Mouse (Mus musculus): ENCODE results near the gene Kdm2b. TPM values are rescaled to one million over a fixed set of nuclear protein-coding genes. Genes with fewer than 3 reads are reported as not detected.

Kdm2b gene
- polyA plus RNA-seq, 1 experiment from 2014 or later = 77.9 TPM

DNA sequence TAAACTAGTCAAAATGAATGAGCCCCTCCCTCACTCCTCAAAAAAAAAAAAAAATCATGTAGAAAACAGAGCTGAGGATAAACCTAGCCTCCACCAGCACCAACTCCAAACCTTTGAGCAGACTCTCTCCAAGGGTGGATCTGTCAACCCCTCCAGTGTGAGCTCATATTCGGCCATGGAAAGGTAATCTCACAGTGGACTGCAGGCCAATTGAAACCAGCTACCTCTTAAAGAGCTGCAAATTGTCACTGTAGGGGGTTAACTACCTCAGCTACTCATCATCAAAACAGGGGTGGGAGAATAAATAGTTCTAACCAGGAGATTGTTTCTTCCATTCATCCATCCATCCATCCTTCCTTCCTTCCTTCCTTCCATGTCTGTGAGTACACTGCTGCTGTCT lies 82.4 kb downstream of the Kdm2b start:
- H3K4me1 ChIP-seq = no peaks in the 10 kb centered on the region
- DNase-seq (ENCODE audit: low spot score) = no peak
- 89% methylated on average over 1 of the region's 1 CpGs for WGBS
- no peaks in the 10 kb centered on the region for H3K9me3 ChIP-seq (replicated peaks)
- H3K27me3 ChIP-seq (ENCODE audit: low read depth, poor library complexity, severe bottlenecking) = no peaks in the 10 kb centered on the region
- no peak overlapping the region for H3K27ac ChIP-seq (replicated peaks)
- H3K4me3 ChIP-seq = no peak overlapping the region
- peaks cover 13% of the 10 kb centered on the region for H3K36me3 ChIP-seq

DNA sequence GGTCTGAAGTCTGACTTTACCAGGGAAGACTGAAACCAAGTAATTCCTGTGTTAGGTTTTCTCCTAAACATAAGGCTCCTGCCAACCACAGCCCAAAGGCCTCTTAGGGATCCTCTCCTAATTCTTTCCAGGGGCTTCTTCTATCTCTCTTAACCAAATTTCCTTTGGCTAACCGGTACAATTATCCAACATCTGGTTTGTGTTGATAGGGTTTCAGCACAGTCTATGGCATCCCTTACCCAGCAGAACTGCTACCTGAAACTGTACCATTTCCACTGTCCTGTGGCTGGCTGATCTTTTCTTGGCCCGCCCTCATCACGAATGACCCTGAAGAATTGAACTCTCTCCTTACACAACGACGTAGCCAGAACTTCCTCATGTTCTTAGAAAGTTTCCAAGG lies 86.5 kb downstream of the Kdm2b start:
- no peak for DNase-seq (ENCODE audit: low spot score)
- H3K4me3 ChIP-seq = no peak overlapping the region
- no peaks in the 10 kb centered on the region for H3K9me3 ChIP-seq (replicated peaks)
- H3K27ac ChIP-seq (replicated peaks) = no peak overlapping the region
- WGBS = 81% methylated on average over 5 of the region's 5 CpGs
- H3K4me1 ChIP-seq = peaks cover 21% of the 10 kb centered on the region
- peaks cover 7% of the 10 kb centered on the region for H3K36me3 ChIP-seq
- H3K27me3 ChIP-seq (ENCODE audit: low read depth, poor library complexity, severe bottlenecking) = no peaks in the 10 kb centered on the region

- Histone ChIP-seq H3K4me3 (no peak overlapping the region), H3K9me3 (replicated peaks) (no peaks in the 10 kb centered on the region), H3K36me3 (peaks cover 12% of the 10 kb centered on the region), H3K4me1 (peaks cover 30% of the 10 kb centered on the region), H3K27ac (replicated peaks) (no peak overlapping the region), H3K27me3 (ENCODE audit: low read depth, poor library complexity, severe bottlenecking) (no peaks in the 10 kb centered on the region)
- WGBS = 84% methylated on average over 6 of the region's 6 CpGs
- DNase-seq (ENCODE audit: low spot score) = no peak
Measured at GRCm38 (mm10) chr5:122902228-122902627, 87.4 kb downstream of the Kdm2b start.

GRCm38 (mm10) chr5:122901666-122902065 lies 88.0 kb downstream of the Kdm2b start:
- H3K4me3 ChIP-seq = no peak overlapping the region
- H3K27me3 ChIP-seq (ENCODE audit: low read depth, poor library complexity, severe bottlenecking) = no peaks in the 10 kb centered on the region
- DNase-seq (ENCODE audit: low spot score) = no peak
- peaks cover 32% of the 10 kb centered on the region for H3K4me1 ChIP-seq
- 67% methylated on average over 3 of the region's 3 CpGs for WGBS
- H3K9me3 ChIP-seq (replicated peaks) = no peaks in the 10 kb centered on the region
- peaks cover 10% of the 10 kb centered on the region for H3K36me3 ChIP-seq
- H3K27ac ChIP-seq (replicated peaks) = no peak overlapping the region

DNA sequence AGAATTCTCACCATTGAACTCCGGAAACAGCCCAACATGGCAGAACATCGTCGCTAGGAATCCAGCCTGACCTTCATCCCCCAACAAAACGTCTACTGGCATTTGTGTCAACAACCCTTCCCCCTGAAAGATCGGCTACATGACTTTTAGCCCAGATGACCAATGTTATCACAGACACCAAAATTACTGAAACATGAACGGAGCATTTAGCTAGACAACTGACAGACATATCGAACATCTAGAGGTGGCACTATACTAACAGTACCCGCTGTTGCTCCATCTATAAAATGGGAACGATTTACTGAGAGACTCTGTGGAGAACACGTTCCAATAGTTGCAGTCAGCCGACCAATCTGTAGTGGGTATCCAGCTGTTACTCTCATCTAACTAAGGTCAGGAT lies 88.4 kb downstream of the Kdm2b start:
- 56% methylated on average over 11 of the region's 11 CpGs for WGBS
- Histone ChIP-seq H3K9me3 (replicated peaks) (no peaks in the 10 kb centered on the region), H3K36me3 (peaks cover 5% of the 10 kb centered on the region; the same call in 1 of the 2 replicates), H3K4me3 (peak overlapping the region; percentile 92), H3K27me3 (ENCODE audit: low read depth, poor library complexity, severe bottlenecking) (no peaks in the 10 kb centered on the region), H3K27ac (replicated peaks) (peak overlapping the region; percentile 96), H3K4me1 (peaks cover 32% of the 10 kb centered on the region)
- no peak for DNase-seq (ENCODE audit: low spot score)

GRCm38 (mm10) chr5:122900558-122901171 lies 89.0 kb downstream of the Kdm2b start:
- no peaks in the 10 kb centered on the region for H3K27me3 ChIP-seq (ENCODE audit: low read depth, poor library complexity, severe bottlenecking)
- peak overlapping the region; percentile 96 for H3K27ac ChIP-seq (replicated peaks)
- WGBS = 3% methylated on average over 33 of the region's 33 CpGs
- no peaks in the 10 kb centered on the region for H3K9me3 ChIP-seq (replicated peaks)
- peak overlapping the region; percentile 92 for H3K4me3 ChIP-seq
- no peak for DNase-seq (ENCODE audit: low spot score)
- peaks cover 32% of the 10 kb centered on the region for H3K4me1 ChIP-seq
- H3K36me3 ChIP-seq = peaks cover 5% of the 10 kb centered on the region; the same call in 1 of the 2 replicates

GRCm38 (mm10) chr5:122899777-122900557 lies 89.7 kb downstream of the Kdm2b start:
- 1% methylated on average over 118 of the region's 120 CpGs for WGBS
- Histone ChIP-seq H3K27me3 (ENCODE audit: low read depth, poor library complexity, severe bottlenecking) (no peaks in the 10 kb centered on the region), H3K4me1 (peaks cover 34% of the 10 kb centered on the region), H3K36me3 (peaks cover 5% of the 10 kb centered on the region; the same call in 1 of the 2 replicates), H3K4me3 (peak overlapping the region; percentile 92), H3K9me3 (replicated peaks) (no peaks in the 10 kb centered on the region), H3K27ac (replicated peaks) (peak overlapping the region; percentile 96)
- DNase-seq (ENCODE audit: low spot score) = peak; percentile 92

DNA sequence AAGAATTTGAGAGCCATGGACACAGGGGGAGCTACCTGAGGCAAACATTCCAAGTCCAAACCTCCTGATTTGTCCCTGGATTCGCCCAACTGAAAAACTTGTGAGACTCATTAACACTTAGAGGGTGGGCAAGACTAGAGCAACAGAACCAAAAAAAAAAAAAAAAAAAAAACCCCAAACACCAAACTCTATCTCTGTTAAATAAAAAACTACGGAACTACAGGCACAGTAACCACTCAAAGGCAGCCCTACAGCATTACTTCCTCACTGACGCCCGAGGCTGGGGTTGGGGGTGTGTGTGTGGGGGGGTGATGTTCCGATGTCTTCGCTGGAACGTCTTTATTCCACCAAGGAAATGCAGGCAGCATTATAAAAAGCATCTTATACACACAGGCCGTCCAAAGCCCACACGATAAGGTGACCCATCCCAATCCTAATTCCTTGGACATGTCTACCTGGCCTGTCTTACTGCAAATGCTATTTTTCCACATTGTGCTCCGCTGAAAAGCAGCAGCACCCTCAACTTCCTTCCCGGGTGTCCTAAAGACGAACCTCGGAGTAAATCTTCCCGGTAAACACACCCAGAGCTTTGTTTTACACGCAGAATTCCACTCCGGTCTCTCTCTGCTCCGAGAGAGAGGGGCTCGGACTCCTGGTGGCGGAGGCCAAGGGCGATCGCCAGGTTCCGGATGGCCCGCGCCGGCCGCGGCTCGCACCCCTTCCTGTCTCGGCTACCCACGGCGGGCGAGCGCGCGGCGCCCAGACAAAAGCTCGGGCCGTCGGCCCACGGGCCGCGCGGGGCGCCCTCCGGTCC lies 90.5 kb downstream of the Kdm2b start:
- WGBS = 6% methylated on average over 44 of the region's 45 CpGs

DNA sequence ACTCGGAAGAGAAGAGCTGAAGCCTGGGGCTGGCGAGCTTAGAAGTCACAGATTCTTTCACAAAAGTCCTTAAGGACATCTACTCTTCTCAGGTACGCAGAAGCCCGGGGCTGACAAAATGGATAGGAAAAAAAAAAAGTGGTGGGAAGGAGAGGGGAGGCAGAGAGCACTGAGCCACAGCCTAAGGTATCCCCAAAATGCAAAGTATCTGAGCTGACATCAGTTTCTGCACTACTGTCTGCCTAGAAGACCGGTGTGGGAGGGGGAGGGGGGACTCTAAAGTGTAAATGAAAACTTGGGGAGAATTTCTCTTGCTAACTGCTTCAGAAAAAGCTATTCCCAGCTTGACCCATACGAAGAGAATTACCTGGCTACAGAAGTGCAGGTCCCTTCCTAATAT lies 91.5 kb downstream of the Kdm2b start:
- DNase-seq (ENCODE audit: low spot score) = no peak
- H3K27ac ChIP-seq (replicated peaks) = no peak overlapping the region
- H3K9me3 ChIP-seq (replicated peaks) = no peaks in the 10 kb centered on the region
- H3K4me1 ChIP-seq = peaks cover 40% of the 10 kb centered on the region
- peak overlapping the region; percentile 92 for H3K4me3 ChIP-seq
- peaks cover 5% of the 10 kb centered on the region; the same call in 1 of the 2 replicates for H3K36me3 ChIP-seq
- WGBS = 86% methylated on average over 6 of the region's 6 CpGs
- no peaks in the 10 kb centered on the region for H3K27me3 ChIP-seq (ENCODE audit: low read depth, poor library complexity, severe bottlenecking)

More for the DNA sequence above, 90.5 kb downstream of the Kdm2b start:
- H3K36me3 ChIP-seq = peaks cover 5% of the 10 kb centered on the region; the same call in 1 of the 2 replicates
- H3K4me3 ChIP-seq = peak overlapping the region; percentile 92
- peaks cover 40% of the 10 kb centered on the region for H3K4me1 ChIP-seq
- H3K27ac ChIP-seq (replicated peaks) = peak overlapping the region; percentile 96
- DNase-seq (ENCODE audit: low spot score) = peak; percentile 48
- no peaks in the 10 kb centered on the region for H3K9me3 ChIP-seq (replicated peaks)
- H3K27me3 ChIP-seq (ENCODE audit: low read depth, poor library complexity, severe bottlenecking) = no peaks in the 10 kb centered on the region

DNA sequence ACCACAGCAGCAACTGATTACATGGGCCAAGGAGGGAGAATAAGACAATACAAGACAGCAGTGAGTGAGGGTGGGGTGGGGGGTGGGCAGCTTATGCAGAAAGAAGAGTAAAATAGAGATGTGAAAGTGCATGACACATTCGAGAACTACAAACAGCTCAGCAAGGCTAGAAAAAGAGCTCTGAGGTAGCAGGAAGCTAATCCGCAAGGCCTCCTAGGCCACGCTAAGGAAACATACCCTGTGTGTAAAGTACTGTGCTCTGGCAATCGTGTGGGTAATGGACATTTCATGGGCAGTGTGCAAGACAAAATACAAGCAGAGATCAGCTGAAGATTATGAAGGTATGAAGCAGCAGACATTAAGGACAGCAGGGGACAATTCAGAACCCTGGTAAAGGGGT lies 94.8 kb downstream of the Kdm2b start:
- Histone ChIP-seq H3K27me3 (ENCODE audit: low read depth, poor library complexity, severe bottlenecking) (no peaks in the 10 kb centered on the region), H3K4me3 (no peak overlapping the region), H3K36me3 (peaks cover 23% of the 10 kb centered on the region), H3K27ac (replicated peaks) (no peak overlapping the region), H3K4me1 (peaks cover 32% of the 10 kb centered on the region), H3K9me3 (replicated peaks) (no peaks in the 10 kb centered on the region)
- WGBS = 74% methylated on average over 4 of the region's 4 CpGs
- no peak for DNase-seq (ENCODE audit: low spot score)

GRCm38 (mm10) chr5:122894007-122894637 lies 95.5 kb downstream of the Kdm2b start:
- Histone ChIP-seq H3K4me3 (no peak overlapping the region), H3K27ac (replicated peaks) (no peak overlapping the region), H3K4me1 (peaks cover 28% of the 10 kb centered on the region), H3K36me3 (peaks cover 24% of the 10 kb centered on the region), H3K9me3 (replicated peaks) (no peaks in the 10 kb centered on the region), H3K27me3 (ENCODE audit: low read depth, poor library complexity, severe bottlenecking) (no peaks in the 10 kb centered on the region)
- peak; percentile 36 for DNase-seq (ENCODE audit: low spot score)
- 92% methylated on average over 5 of the region's 5 CpGs for WGBS

DNA sequence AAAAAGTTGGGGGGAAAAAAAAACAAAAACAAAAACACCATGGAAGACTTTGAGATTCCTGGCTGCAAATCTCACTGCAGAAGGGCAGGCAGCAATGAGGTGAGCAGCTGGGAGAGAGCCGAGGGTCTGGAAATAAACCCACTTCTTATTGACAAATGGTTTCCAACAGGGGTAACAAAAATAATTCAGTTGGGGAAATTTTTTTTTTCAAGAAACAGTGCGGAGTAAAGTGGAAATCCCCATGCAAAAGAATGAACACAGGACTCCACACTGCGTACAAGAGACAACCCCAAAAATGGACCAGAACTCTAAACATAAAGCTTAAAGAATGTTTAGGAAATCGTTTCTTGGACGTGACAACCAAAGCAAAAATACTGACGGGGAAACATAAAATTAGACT lies 96.4 kb downstream of the Kdm2b start:
- H3K4me1 ChIP-seq = peaks cover 23% of the 10 kb centered on the region
- H3K36me3 ChIP-seq = peaks cover 29% of the 10 kb centered on the region
- 93% methylated on average over 6 of the region's 6 CpGs for WGBS
- H3K9me3 ChIP-seq (replicated peaks) = no peaks in the 10 kb centered on the region
- no peaks in the 10 kb centered on the region for H3K27me3 ChIP-seq (ENCODE audit: low read depth, poor library complexity, severe bottlenecking)
- H3K4me3 ChIP-seq = no peak overlapping the region
- DNase-seq (ENCODE audit: low spot score) = no peak
- H3K27ac ChIP-seq (replicated peaks) = no peak overlapping the region
